Mouse (Mus musculus): Measurements from ENCODE around the gene Dcun1d4.

GRCm38 (mm10) chr5:73576708-73577107 is 95.9 kb downstream of the Dcun1d4 start:
- TF ChIP-seq CTCF (IDR thresholded peaks at IDR 0.05; ENCODE audit: low read depth, low read length) (no peak), POLR2A (IDR thresholded peaks at IDR 0.05; ENCODE audit: insufficient read depth, low read length) (no peak)

Measured in ES-Bruce4 (cell line).